Mouse (Mus musculus): ENCODE results near the gene Pappa.

DNA sequence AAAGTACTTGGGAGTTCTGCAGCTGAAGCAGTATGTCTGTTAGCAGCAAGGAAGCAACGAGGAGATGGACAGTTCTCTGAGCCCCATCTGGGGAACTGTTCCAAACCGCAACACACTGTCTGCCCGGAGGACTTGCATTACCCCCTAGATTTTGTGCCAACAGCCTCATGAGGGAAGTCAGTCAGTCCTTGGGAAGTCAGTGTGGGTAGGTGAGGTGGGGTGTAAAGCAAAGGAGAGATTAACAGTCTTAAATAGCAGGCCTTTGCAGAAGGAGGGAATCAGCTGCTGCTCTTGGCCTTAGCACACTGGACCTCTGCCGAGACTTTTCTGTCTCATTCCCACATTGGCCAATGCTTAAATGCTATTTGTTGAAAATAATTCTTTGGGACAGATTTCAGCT, 230.6 kb downstream of the Pappa start:
- TF ChIP-seq CTCF (IDR thresholded peaks at IDR 0.05; ENCODE audit: borderline replicate concordance, control insufficient read depth, extremely low read depth, insufficient read depth, low read length, poor library complexity) (no peak), POLR2A (IDR thresholded peaks at IDR 0.05; ENCODE audit: control insufficient read depth, extremely low read depth, insufficient read depth, low read length, poor library complexity) (no peak)
